Comparison of ENCODE assay signal across 8 mouse cellular contexts in genomic region chr7:45305275-45305674, GRCm38 (mm10). TPM values are rescaled to one million over a fixed set of nuclear protein-coding genes. Genes with fewer than 3 reads are reported as not detected.
DNase-seq lines count a peak whose midpoint lies in the region; ATAC-seq and TF ChIP-seq lines count a peak whose summit lies in the region.

No protein-coding gene starts in this region.

- peaks cover 2% of the 10 kb centered on the region; the same call in 1 of the 2 replicates for H3K4me1 ChIP-seq in bone marrow, adult 2 months (ENCODE audit: control insufficient read depth, insufficient read depth, low read length)
- H3K4me1 ChIP-seq in embryonic facial prominence, embryonic 14.5 days (ENCODE audit: control insufficient read depth, insufficient read depth, low read length), result no peaks in the 10 kb centered on the region
- H3K4me1 ChIP-seq in liver, embryonic 16.5 days (ENCODE audit: control insufficient read depth, low read depth, low read length), result no peaks in the 10 kb centered on the region; the same call in 1 of the 2 replicates
- 0 out of 2 replicates have a peak, but pooled peaks cover 4% of the 10 kb centered on the region for H3K4me1 ChIP-seq in neural tube, embryonic 12.5 days

- peak; percentile 94 for DNase-seq in ES-CJ7 (ENCODE audit: low read depth, low spot score)
- DNase-seq in embryonic facial prominence, embryonic 14.5 days (ENCODE audit: low spot score), result peak; percentile 39
- DNase-seq in heart, postnatal 36 days, result peak; percentile 49 to 59
- DNase-seq in layer of hippocampus, adult 18-20 months (ENCODE audit: low spot score in 2 of 2), result peak; percentile 58 to 86
- DNase-seq in thymus, postnatal 0 days (ENCODE audit: low spot score), result peak; percentile 80

- TF ChIP-seq CTCF in bone marrow, adult 2 months (IDR thresholded peaks at IDR 0.05; ENCODE audit: control insufficient read depth, insufficient read depth, low read length), result peak; percentile 63

- H3K4me3 ChIP-seq in bone marrow, adult 2 months (replicated peaks; ENCODE audit: control insufficient read depth, low read depth, low read length), result no peak overlapping the region
- no peak overlapping the region for H3K4me3 ChIP-seq in embryonic facial prominence, embryonic 14.5 days (ENCODE audit: low read depth, low read length)
- no peak overlapping the region for H3K4me3 ChIP-seq in liver, embryonic 16.5 days (ENCODE audit: low read depth, low read length)
- peak overlapping the region; percentile 27 for H3K4me3 ChIP-seq in neural tube, embryonic 12.5 days

- WGBS in bone marrow, adult 2 months, result 30% methylated on average over 17 of the region's 17 CpGs
- 11% methylated on average over 17 of the region's 17 CpGs for WGBS in embryonic facial prominence, embryonic 14.5 days
- WGBS in liver, embryonic 16.5 days (ENCODE audit: insufficient replicate concordance), result 6% methylated on average over 17 of the region's 17 CpGs
- 2% methylated on average over 17 of the region's 17 CpGs for WGBS in neural tube, embryonic 12.5 days

- H3K9me3 ChIP-seq in embryonic facial prominence, embryonic 14.5 days (ENCODE audit: control insufficient read depth, low read length), result no peaks in the 10 kb centered on the region
- no peaks in the 10 kb centered on the region for H3K9me3 ChIP-seq in liver, embryonic 16.5 days (replicated peaks; ENCODE audit: control insufficient read depth, low read length)
- no peaks in the 10 kb centered on the region for H3K9me3 ChIP-seq in neural tube, embryonic 12.5 days

- no peaks in the 10 kb centered on the region for H3K27me3 ChIP-seq in embryonic facial prominence, embryonic 14.5 days (replicated peaks; ENCODE audit: control insufficient read depth, insufficient read depth, low read length)
- H3K27me3 ChIP-seq in liver, embryonic 16.5 days (ENCODE audit: control insufficient read depth, insufficient read depth, low read depth, low read length), result no peaks in the 10 kb centered on the region
- no peaks in the 10 kb centered on the region for H3K27me3 ChIP-seq in neural tube, embryonic 12.5 days (replicated peaks)

- TF ChIP-seq POLR2A in bone marrow, adult 2 months (IDR thresholded peaks at IDR 0.05; ENCODE audit: borderline replicate concordance, control insufficient read depth, low read depth, low read length), result no peak

- intact Hi-C loops in heart, postnatal 36 days (cut with DNase I), result no loop called here

- peak; percentile 44; the same call in 1 of the 2 replicates for ATAC-seq in embryonic facial prominence, embryonic 14.5 days (ENCODE audit: low read depth)
- peak; percentile 43; the same call in 1 of the 2 replicates for ATAC-seq in liver, embryonic 16.5 days (ENCODE audit: low read depth)
- peak; percentile 45; the same call in 1 of the 2 replicates for ATAC-seq in neural tube, embryonic 12.5 days (ENCODE audit: low FRiP score, low read depth)

- no peak overlapping the region for H3K9ac ChIP-seq in embryonic facial prominence, embryonic 14.5 days (ENCODE audit: low read depth, low read length)
- H3K9ac ChIP-seq in liver, embryonic 16.5 days (ENCODE audit: low read depth, low read length), result no peak overlapping the region
- H3K9ac ChIP-seq in neural tube, embryonic 12.5 days, result no peak overlapping the region; the same call in 1 of the 2 replicates

- H3K4me2 ChIP-seq in embryonic facial prominence, embryonic 14.5 days (ENCODE audit: low read depth, low read length), result peak overlapping the region; percentile 5; the same call in 1 of the 2 replicates
- no peak overlapping the region for H3K4me2 ChIP-seq in liver, embryonic 16.5 days (ENCODE audit: low read depth, low read length)
- H3K4me2 ChIP-seq in neural tube, embryonic 12.5 days (replicated peaks), result peak overlapping the region; percentile 57

- no peak overlapping the region for H3K27ac ChIP-seq in bone marrow, adult 2 months (ENCODE audit: control insufficient read depth, insufficient read depth, low read depth, low read length, poor library complexity)
- H3K27ac ChIP-seq in embryonic facial prominence, embryonic 14.5 days (replicated peaks; ENCODE audit: low read depth, low read length), result no peak overlapping the region
- H3K27ac ChIP-seq in liver, embryonic 16.5 days (ENCODE audit: low read length), result no peak overlapping the region
- H3K27ac ChIP-seq in neural tube, embryonic 12.5 days, result no peak overlapping the region

- H3K36me3 ChIP-seq in embryonic facial prominence, embryonic 14.5 days (ENCODE audit: control insufficient read depth, insufficient read depth, low read length), result peaks cover 30% of the 10 kb centered on the region; the same call in 1 of the 2 replicates
- no peaks in the 10 kb centered on the region for H3K36me3 ChIP-seq in liver, embryonic 16.5 days (ENCODE audit: control insufficient read depth, insufficient read depth)
- no peaks in the 10 kb centered on the region for H3K36me3 ChIP-seq in neural tube, embryonic 12.5 days

RNA-seq across cellular contexts. Expression of gene Slc6a21, which starts 28.0 kb away (rescaled TPM):
- polyA plus RNA-seq in bone marrow, adult 2 months (2011; ENCODE audit: insufficient read depth, insufficient read length, low replicate concordance, missing spikeins), result not detected in 2 replicates
- not detected in 2 replicates for polyA plus RNA-seq in embryonic facial prominence, embryonic 14.5 days (2014; fragmentation: Nextera tagmentation; extraction: Ambion mirVana)
- total RNA-seq in heart, postnatal 36 days (2021), result not detected
- not detected for total RNA-seq in layer of hippocampus, adult 18-20 months (2021)
- not detected in 2 replicates for polyA plus RNA-seq in liver, embryonic 16.5 days (2015; fragmentation: Nextera tagmentation; extraction: Ambion mirVana)
- not detected in 2 replicates for polyA plus RNA-seq in neural tube, embryonic 12.5 days (2016; fragmentation: Nextera tagmentation; extraction: Ambion mirVana)
- polyA plus RNA-seq in thymus, postnatal 0 days (2015; fragmentation: Nextera tagmentation; extraction: Ambion mirVana), result 0.08 TPM in 1 of 2 replicates, not detected in the other

RNA-seq across cellular contexts. Expression of gene Trpm4, which starts 28.3 kb away (rescaled TPM):
- polyA plus RNA-seq in bone marrow, adult 2 months (2011; ENCODE audit: insufficient read depth, insufficient read length, low replicate concordance, missing spikeins), result 2.6 and 3.9 TPM in 2 replicates
- polyA plus RNA-seq in embryonic facial prominence, embryonic 14.5 days (2014; fragmentation: Nextera tagmentation; extraction: Ambion mirVana), result 16.6 and 18.2 TPM in 2 replicates
- total RNA-seq in heart, postnatal 36 days (2021), result 10 to 100 TPM; 24.6 to 27.4 TPM
- total RNA-seq in layer of hippocampus, adult 18-20 months (2021), result 10 to 100 TPM in 1 of 2 experiments, 1 to 10 TPM in 1; 9.7 to 16.2 TPM
- polyA plus RNA-seq in liver, embryonic 16.5 days (2015; fragmentation: Nextera tagmentation; extraction: Ambion mirVana), result 0.85 and 1.7 TPM in 2 replicates
- polyA plus RNA-seq in neural tube, embryonic 12.5 days (2016; fragmentation: Nextera tagmentation; extraction: Ambion mirVana), result 9.6 and 11.0 TPM in 2 replicates
- 4.9 and 5.2 TPM in 2 replicates for polyA plus RNA-seq in thymus, postnatal 0 days (2015; fragmentation: Nextera tagmentation; extraction: Ambion mirVana)

RNA-seq across cellular contexts. Expression of gene Hrc, which starts 29.8 kb away (rescaled TPM):
- 1.5 and 1.7 TPM in 2 replicates for polyA plus RNA-seq in bone marrow, adult 2 months (2011; ENCODE audit: insufficient read depth, insufficient read length, low replicate concordance, missing spikeins)
- polyA plus RNA-seq in embryonic facial prominence, embryonic 14.5 days (2014; fragmentation: Nextera tagmentation; extraction: Ambion mirVana), result 11.0 and 15.8 TPM in 2 replicates
- 100 to 1,000 TPM; 842 to 873 TPM for total RNA-seq in heart, postnatal 36 days (2021)
- under 1 TPM; 0.17 to 0.18 TPM for total RNA-seq in layer of hippocampus, adult 18-20 months (2021)
- polyA plus RNA-seq in liver, embryonic 16.5 days (2015; fragmentation: Nextera tagmentation; extraction: Ambion mirVana), result 0.39 and 0.60 TPM in 2 replicates
- 0.46 and 0.77 TPM in 2 replicates for polyA plus RNA-seq in neural tube, embryonic 12.5 days (2016; fragmentation: Nextera tagmentation; extraction: Ambion mirVana)
- polyA plus RNA-seq in thymus, postnatal 0 days (2015; fragmentation: Nextera tagmentation; extraction: Ambion mirVana), result 0.08 and 0.09 TPM in 2 replicates

Comparison
In these comparisons a context has a peak if more than half of its experiments do, and no peak if none do; other contexts are left out.
1. DNase-seq: peak in every context shown above with its lines; median percentile 94 in ES-CJ7; 80 in thymus, postnatal 0 days; 72 in layer of hippocampus, adult 18-20 months; 54 in heart, postnatal 36 days; 39 in embryonic facial prominence, embryonic 14.5 days.